Mouse (Mus musculus) forebrain, embryonic 13.5 days (tissue): Measurements from ENCODE around the gene Chit1. TPM values are rescaled to one million over a fixed set of nuclear protein-coding genes. Genes with fewer than 3 reads are reported as not detected.

Experiments used
- ATAC-seq: fragments of 200-750 bp; cut with Nextera tagmentation; 2 replicates; pipeline ENCODE4 v1.8.0; 2017
- H3K27ac ChIP-seq: fragments of 300-500 bp; sonication (generic); 2 replicates; pipeline ENCODE4 v1.5.1; 2015; ENCODE audit warnings: inconsistent platforms, mild to moderate bottlenecking, moderate library complexity
- H3K27me3 ChIP-seq: fragments of 300-500 bp; sonication (generic); 2 replicates; pipeline ENCODE4 v1.6.1; 2015; ENCODE audit warnings: mild to moderate bottlenecking, inconsistent platforms
- H3K36me3 ChIP-seq: fragments of 300-500 bp; sonication (generic); 2 replicates; pipeline ENCODE4 v1.6.1; 2015; ENCODE audit warnings: mild to moderate bottlenecking, inconsistent platforms; ENCODE audit not compliant: poor library complexity, severe bottlenecking
- H3K4me1 ChIP-seq: fragments of 300-500 bp; sonication (generic); 2 replicates; pipeline ENCODE4 v1.6.1; 2015; ENCODE audit warnings: inconsistent platforms
- H3K4me2 ChIP-seq: fragments of 300-500 bp; sonication (generic); 2 replicates; pipeline ENCODE4 v1.6.1; 2015; ENCODE audit warnings: inconsistent platforms, mild to moderate bottlenecking, moderate library complexity
- H3K4me3 ChIP-seq: fragments of 300-500 bp; sonication (generic); 2 replicates; pipeline ENCODE4 v1.5.1; 2015; ENCODE audit warnings: mild to moderate bottlenecking, inconsistent platforms
- H3K9ac ChIP-seq: fragments of 300-500 bp; sonication (generic); 2 replicates; pipeline ENCODE4 v1.6.1; 2015; ENCODE audit warnings: mild to moderate bottlenecking, inconsistent platforms
- H3K9me3 ChIP-seq: fragments of 300-500 bp; sonication (generic); replicated peaks from 2 replicates; pipeline ENCODE4 v1.6.1; 2016; ENCODE audit warnings: inconsistent platforms
- WGBS: fragments of 180-500 bp; shearing (Covaris S2); methylation state at CpG from one replicate; pipeline ENCODE4 v1.1.7; 2015; 5-methylcytosine and 5-hydroxymethylcytosine counted together
- polyA plus RNA-seq: library from polyadenylated mRNA; unstranded; fragments of >200 nt; fragmentation: Nextera tagmentation; extraction: Ambion mirVana; gene quantifications from 2 replicates; pipeline ENCODE4 v1.2.1, GENCODE M21; 2015

The Chit1 gene
- polyA plus RNA-seq, 1 experiment from 2014 or later = 0.17 TPM

DNA sequence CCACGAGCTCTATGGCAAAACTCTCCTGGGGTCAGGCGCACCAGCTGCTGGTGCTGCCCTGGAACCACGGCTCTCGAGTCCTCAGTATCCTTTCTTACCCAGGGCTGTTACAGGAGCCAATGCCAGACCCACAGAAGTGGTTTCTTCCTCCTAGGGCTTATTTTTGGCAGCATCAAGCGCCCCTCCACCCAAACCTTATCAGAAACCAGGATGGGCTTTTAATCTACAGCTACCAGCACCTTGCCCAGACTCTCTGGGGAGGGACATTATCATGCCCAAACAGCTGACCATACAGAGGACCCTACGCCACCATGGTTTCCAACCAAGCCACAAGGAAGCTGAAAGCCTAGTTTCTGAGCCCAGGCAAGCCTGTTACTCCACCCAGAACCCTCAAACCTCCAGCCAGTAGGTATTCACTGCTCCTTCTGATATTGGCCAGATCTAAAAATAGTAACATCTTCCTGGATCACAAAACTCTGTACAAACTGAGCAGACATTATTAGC lies 37.9 kb upstream of the Chit1 start:
- H3K27me3 ChIP-seq = no peaks in the 10 kb centered on the region
- no peak for ATAC-seq
- WGBS = 85% methylated on average over 6 of the region's 6 CpGs
- peak overlapping the region; percentile 3; the same call in 1 of the 2 replicates for H3K4me2 ChIP-seq
- no peak overlapping the region for H3K4me3 ChIP-seq
- H3K27ac ChIP-seq = peak overlapping the region; percentile 92
- no peak overlapping the region for H3K9ac ChIP-seq
- no peaks in the 10 kb centered on the region for H3K9me3 ChIP-seq
- H3K4me1 ChIP-seq = peaks cover 92% of the 10 kb centered on the region
- peaks cover 30% of the 10 kb centered on the region for H3K36me3 ChIP-seq

DNA sequence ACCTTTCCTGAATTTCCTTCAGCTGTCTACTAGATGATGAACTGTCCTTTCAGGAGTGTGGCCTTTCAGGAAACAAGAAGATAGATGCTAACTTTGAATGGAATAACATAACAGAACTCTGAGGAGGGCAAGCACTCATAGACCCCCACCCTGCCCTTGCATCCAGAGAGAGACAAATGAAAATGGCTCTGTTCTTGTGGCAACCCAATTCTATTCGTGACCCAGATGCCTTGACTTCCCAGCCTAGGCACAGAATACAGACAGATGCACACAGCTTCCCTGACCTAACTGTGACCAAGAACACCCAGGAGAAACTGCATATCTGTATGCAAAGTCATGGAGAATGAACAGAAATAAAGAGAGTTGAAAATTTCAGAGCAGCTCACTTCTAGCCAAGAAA lies 37.4 kb upstream of the Chit1 start:
- 70% methylated on average over 1 of the region's 1 CpGs for WGBS
- Histone ChIP-seq H3K27ac (peak overlapping the region; percentile 92; the same call in 1 of the 2 replicates), H3K36me3 (peaks cover 30% of the 10 kb centered on the region), H3K9me3 (no peaks in the 10 kb centered on the region), H3K27me3 (no peaks in the 10 kb centered on the region), H3K4me3 (no peak overlapping the region), H3K4me1 (peaks cover 90% of the 10 kb centered on the region), H3K9ac (no peak overlapping the region), H3K4me2 (peak overlapping the region; percentile 88; the same call in 1 of the 2 replicates)
- no peak for ATAC-seq

DNA sequence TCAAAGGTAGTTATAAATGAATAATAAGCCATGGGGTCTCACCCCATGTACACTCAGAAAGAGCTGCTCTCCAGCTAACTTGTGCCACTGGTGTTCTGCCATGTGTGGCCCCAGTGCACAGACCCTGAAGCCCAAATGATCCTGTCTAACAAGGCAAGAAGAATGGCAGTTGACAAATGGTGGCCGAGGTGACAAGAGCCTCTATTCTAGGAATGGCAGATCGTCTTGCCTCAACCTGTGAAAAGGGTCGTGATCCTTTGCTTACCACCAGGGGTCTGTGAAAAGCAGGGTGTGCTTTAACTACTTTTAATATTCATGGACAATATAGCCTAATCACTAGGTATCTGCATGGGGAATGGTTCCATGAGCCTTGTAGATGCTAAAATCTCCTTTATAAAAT lies 36.9 kb upstream of the Chit1 start:
- peaks cover 30% of the 10 kb centered on the region for H3K36me3 ChIP-seq
- no peaks in the 10 kb centered on the region for H3K9me3 ChIP-seq
- 0 out of 2 replicates have a peak overlapping the region, but pooled peaks have one; percentile 90 for H3K4me3 ChIP-seq
- H3K27ac ChIP-seq = peak overlapping the region; percentile 61; the same call in 1 of the 2 replicates
- H3K27me3 ChIP-seq = no peaks in the 10 kb centered on the region
- no peak for ATAC-seq
- peaks cover 89% of the 10 kb centered on the region for H3K4me1 ChIP-seq
- whole genome bisulfite sequencing = 53% methylated on average over 3 of the region's 3 CpGs
- H3K4me2 ChIP-seq = peak overlapping the region; percentile 88
- H3K9ac ChIP-seq = no peak overlapping the region

DNA sequence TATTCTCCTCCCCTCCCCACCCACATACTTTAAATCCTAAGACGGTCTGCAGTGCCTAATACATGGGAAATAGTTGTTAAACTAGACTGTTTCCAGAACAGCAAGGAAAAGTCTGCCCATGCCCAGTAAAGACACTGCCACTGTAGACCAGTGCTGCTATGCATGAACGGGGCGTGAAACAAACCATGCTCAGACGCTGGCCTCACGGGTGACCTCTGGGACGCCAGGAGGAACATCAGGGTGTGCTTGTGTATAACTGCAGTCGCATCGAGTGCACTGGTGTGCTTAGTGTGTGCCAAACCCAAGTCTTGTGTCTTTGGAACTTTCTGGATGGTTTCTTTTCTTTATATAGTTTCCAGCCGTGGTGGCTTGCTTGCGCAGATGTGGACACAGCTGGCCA lies 36.4 kb upstream of the Chit1 start:
- peaks cover 89% of the 10 kb centered on the region for H3K4me1 ChIP-seq
- H3K4me2 ChIP-seq = peak overlapping the region; percentile 88
- WGBS = 89% methylated on average over 10 of the region's 10 CpGs
- ATAC-seq = no peak
- peaks cover 30% of the 10 kb centered on the region for H3K36me3 ChIP-seq
- H3K9me3 ChIP-seq = no peaks in the 10 kb centered on the region
- H3K27ac ChIP-seq = peak overlapping the region; percentile 61
- peak overlapping the region; percentile 90 for H3K4me3 ChIP-seq
- no peaks in the 10 kb centered on the region for H3K27me3 ChIP-seq
- H3K9ac ChIP-seq = no peak overlapping the region; the same call in 1 of the 2 replicates

DNA sequence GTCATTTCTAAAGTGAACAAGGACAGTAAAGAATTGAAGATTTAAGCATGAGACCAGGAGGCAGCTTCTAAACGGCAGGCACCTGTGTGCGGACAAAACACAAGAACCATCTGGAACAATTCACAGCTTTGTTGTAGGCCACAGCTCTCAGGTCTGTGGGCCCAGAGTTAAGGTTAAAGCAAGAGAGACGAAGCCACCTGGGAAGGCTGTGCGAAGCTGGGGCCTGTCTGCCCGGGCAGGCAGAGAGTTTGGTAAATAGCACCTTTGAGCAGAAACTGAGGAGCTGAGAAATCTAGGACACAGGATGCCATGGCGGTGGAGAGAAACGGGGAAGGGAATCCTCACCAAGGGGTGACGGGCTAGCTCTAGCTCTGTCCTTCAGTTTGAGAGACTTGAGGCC lies 35.5 kb upstream of the Chit1 start:
- peak overlapping the region; percentile 88 for H3K4me2 ChIP-seq
- no peaks in the 10 kb centered on the region for H3K27me3 ChIP-seq
- ATAC-seq = no peak
- H3K4me1 ChIP-seq = peaks cover 89% of the 10 kb centered on the region
- 82% methylated on average over 8 of the region's 8 CpGs for WGBS
- H3K9me3 ChIP-seq = no peaks in the 10 kb centered on the region
- H3K36me3 ChIP-seq = peaks cover 30% of the 10 kb centered on the region
- peak overlapping the region; percentile 95 for H3K9ac ChIP-seq
- H3K27ac ChIP-seq = peak overlapping the region; percentile 84
- peak overlapping the region; percentile 90 for H3K4me3 ChIP-seq

DNA sequence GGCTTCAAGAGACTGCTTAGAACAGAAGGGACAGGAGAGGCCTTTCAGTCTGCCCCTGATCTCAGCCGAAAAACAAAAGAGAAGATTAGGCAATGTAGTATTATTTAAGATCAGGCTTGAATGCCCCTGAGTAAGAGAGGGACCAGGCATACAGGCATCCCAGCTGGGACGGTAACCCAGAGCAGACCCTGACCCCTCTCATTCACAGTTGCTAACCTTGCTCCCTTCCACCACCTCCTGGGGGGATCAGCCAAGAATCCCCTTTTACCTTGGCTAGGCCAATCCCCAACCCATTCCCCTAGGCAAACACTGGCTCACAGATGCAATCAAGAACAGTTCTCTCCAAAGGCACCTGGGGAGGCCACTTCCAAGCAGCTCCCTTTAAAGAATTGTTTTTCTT lies 34.3 kb upstream of the Chit1 start:
- no peak for ATAC-seq
- Histone ChIP-seq H3K4me1 (peaks cover 77% of the 10 kb centered on the region), H3K4me2 (peak overlapping the region; percentile 88), H3K9me3 (no peaks in the 10 kb centered on the region), H3K27me3 (no peaks in the 10 kb centered on the region), H3K36me3 (peaks cover 30% of the 10 kb centered on the region), H3K27ac (peak overlapping the region; percentile 84), H3K4me3 (peak overlapping the region; percentile 90), H3K9ac (peak overlapping the region; percentile 95)
- WGBS = 6% methylated on average over 2 of the region's 2 CpGs

DNA sequence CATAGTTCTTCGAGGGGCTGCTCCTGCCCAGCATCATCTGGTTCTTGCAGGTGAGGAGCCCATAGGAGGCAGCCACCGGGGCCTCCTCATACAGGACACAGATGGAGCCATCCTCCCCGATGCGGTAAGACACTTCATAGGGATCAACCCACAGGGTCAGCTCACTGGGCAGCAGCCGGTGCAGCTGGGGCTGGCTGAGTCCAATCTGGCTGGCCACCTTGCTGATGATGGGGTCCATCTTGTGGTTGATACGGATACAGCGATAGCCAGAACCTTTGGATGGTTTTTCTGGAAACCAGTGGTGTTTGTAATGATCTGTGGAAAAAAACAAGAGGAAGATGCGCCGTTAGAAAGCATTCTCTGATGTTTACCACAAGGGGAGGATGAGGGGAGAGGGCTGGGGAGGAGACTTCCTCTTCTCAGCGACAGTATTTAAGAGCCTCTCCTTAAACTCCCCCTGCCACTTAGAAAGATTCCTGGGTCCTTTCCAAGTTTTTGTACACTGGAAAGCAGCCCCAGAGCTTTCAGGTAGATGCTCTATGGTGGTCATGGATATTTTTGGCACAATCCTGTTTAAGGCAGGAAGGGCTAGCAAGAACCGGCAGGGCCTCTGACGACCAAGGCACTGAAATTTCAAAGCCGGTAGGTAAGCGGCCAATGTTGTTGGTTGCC lies 33.5 kb upstream of the Chit1 start:
- 12% methylated on average over 14 of the region's 14 CpGs for WGBS
- H3K27ac ChIP-seq = peak overlapping the region; percentile 84
- H3K36me3 ChIP-seq = peaks cover 30% of the 10 kb centered on the region
- H3K27me3 ChIP-seq = no peaks in the 10 kb centered on the region
- peak overlapping the region; percentile 90 for H3K4me3 ChIP-seq
- peak overlapping the region; percentile 88 for H3K4me2 ChIP-seq
- H3K9ac ChIP-seq = peak overlapping the region; percentile 95
- no peaks in the 10 kb centered on the region for H3K9me3 ChIP-seq
- no peak for ATAC-seq
- peaks cover 70% of the 10 kb centered on the region for H3K4me1 ChIP-seq

DNA sequence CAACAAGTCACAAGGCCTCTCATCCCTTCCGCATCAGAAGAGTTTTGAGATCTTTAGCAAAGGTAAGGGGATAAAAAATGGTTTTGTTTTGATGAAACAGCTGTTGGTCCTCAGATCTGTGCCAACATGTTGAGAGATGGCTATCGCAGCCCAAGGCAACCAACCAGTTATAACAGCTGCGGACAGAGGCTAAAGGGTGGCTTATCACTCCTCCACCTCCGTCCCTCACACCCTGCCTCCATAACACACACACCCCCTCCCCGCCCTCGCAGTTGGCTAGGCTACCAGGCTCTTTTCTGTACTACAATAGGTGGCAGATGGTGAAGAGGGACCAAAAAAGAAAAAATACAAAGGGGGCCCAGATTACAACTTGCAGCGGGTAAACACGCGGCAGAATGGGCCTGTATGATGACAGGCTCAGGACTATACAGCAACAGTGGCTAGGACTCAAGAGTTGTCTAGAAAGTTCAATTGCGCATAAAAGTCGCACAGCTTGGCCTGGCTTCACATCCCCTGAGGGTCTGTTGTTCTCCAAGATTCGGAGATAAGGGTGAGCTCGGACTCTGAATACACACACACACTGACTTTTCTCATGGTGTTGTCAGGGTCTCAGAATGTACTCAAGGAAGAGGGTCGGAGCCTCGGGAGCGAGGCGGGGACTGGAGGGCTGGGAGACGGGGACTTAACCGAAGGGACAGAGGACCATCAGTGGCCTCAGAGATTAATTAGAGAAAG lies 32.8 kb upstream of the Chit1 start:
- Histone ChIP-seq H3K4me3 (peak overlapping the region; percentile 90), H3K36me3 (peaks cover 30% of the 10 kb centered on the region), H3K27me3 (no peaks in the 10 kb centered on the region), H3K4me2 (peak overlapping the region; percentile 88), H3K27ac (peak overlapping the region; percentile 84), H3K9me3 (no peaks in the 10 kb centered on the region), H3K9ac (peak overlapping the region; percentile 95), H3K4me1 (peaks cover 72% of the 10 kb centered on the region)
- WGBS = 4% methylated on average over 19 of the region's 19 CpGs
- peak; percentile 5 for ATAC-seq

DNA sequence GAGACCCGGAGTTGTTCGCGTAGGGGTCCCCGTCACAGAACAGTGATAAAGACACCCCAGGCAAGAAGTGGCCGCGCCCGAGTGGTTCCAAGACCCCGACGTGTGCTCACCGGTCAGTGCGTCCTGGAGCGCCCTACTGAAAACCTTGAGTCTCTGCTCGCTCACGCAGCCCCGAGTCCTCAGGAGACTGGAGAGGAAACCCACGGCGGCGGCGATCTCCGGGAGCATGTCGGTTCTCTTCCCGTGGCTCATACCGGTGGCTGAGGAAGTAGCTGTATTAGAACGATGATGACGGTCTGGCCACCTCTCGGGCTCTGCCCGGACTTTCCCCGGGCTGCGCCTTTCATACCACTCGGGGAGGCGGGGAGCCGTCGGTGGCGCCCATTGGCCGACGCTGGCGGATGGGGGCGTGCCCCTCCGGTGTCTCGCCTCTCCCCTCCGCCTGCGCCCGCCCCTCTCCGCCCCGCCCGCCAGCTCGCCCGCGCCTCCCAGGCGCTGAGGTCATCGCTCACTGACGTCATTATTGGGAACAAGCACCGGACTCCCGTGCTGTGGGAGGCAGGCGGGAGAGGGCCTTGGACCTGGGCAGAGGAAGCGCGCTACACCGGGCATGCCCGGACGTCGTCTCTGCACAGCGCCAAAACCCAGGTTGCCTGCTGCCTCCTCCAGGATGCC lies 32.1 kb upstream of the Chit1 start, which contains the start of gene Btg2:
Btg2 (minus strand) TSS at position 319 of the 675 bp plus-strand sequence.
- Histone ChIP-seq H3K4me1 (peaks cover 69% of the 10 kb centered on the region), H3K27ac (peak within 1 kb of the TSS; percentile 91), H3K9me3 (no peaks in the 10 kb centered on the region), H3K4me2 (peak within 1 kb of the TSS; percentile 88), H3K4me3 (peak within 1 kb of the TSS; percentile 90), H3K9ac (peak within 1 kb of the TSS; percentile 95), H3K36me3 (peaks cover 30% of the 10 kb centered on the region), H3K27me3 (no peaks in the 10 kb centered on the region)
- WGBS = 0% methylated on average over 61 of the region's 62 CpGs
- ATAC-seq = peak; percentile 94

DNA sequence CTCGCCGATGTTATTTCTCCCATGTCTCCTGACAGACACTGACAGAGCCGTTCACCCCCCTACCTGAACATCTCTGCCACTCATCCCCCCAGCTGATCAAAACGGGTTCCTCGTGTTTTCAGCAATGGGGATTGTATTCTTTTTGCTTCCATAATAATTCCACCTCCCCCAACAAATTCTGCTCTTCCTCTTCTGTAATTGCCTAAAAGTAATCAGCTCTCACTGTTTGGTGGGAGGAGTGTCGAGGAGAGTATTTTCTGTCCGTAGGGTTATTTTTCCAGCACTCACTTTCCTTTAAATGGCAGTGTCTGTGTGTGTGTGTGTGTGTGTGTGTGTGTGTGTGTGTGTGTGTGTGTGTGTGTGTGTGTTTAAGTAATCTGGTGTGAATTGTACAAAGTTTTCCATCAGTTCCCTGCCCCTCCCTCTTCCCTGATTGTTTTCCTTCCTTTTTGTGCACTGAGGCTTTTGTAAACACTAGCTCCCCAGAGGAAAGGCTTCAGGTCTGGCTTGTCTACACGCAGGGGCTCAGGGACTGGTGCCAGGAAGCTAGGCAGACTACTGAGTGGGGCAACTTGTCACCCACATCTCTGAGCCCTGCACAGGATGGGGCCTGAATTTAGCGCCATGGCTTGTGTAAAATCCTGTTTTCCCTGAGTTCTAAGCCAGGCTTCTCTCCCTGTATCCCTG lies 31.4 kb upstream of the Chit1 start:
- H3K4me3 ChIP-seq = peak overlapping the region; percentile 90
- H3K27ac ChIP-seq = peak overlapping the region; percentile 91
- H3K36me3 ChIP-seq = peaks cover 26% of the 10 kb centered on the region
- H3K4me1 ChIP-seq = peaks cover 66% of the 10 kb centered on the region
- no peaks in the 10 kb centered on the region for H3K27me3 ChIP-seq
- H3K4me2 ChIP-seq = peak overlapping the region; percentile 88
- peak overlapping the region; percentile 95 for H3K9ac ChIP-seq
- 2% methylated on average over 9 of the region's 9 CpGs for WGBS
- H3K9me3 ChIP-seq = no peaks in the 10 kb centered on the region
- ATAC-seq = peak; percentile 45; the same call in 1 of the 2 replicates

DNA sequence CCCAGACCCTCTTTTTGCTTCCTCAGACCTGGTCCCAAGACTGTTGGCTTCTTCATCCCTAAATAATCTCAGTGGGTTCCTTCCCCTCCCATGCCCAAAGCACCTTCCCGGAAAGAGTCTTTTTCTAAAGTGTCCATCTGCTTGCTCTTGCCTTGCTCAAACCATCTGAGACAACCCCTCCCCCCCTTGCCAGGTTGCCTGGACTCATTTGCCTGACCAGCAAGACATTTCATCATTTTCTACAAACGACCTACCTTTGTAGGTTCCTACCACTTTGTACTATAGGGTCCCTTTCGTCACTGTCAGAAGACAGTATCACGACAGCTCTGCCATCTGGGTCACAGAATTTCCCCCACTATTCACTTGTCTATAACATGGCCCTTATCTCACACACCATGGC lies 30.6 kb upstream of the Chit1 start:
- 78% methylated on average over 4 of the region's 4 CpGs for WGBS
- Histone ChIP-seq H3K4me2 (no peak overlapping the region), H3K36me3 (peaks cover 19% of the 10 kb centered on the region), H3K9me3 (no peaks in the 10 kb centered on the region), H3K9ac (no peak overlapping the region), H3K27me3 (no peaks in the 10 kb centered on the region), H3K4me1 (peaks cover 58% of the 10 kb centered on the region), H3K4me3 (no peak overlapping the region), H3K27ac (peak overlapping the region; percentile 91)
- no peak for ATAC-seq
